Mouse (Mus musculus) Muller cell, postnatal 12 days (primary cell): ENCODE data around the gene Gm21996.
"Not testable (repeated sequence)": the region's sequence is repeated elsewhere in the genome, so short reads cannot be mapped to it uniquely, and the experiment has no call there.

Source experiments
- DNase-seq: peaks from one replicate; pipeline ENCODE4 v3.0.0-alpha.2; 2015; ENCODE audit errors: inconsistent ontology term

Gene Gm21996

DNA sequence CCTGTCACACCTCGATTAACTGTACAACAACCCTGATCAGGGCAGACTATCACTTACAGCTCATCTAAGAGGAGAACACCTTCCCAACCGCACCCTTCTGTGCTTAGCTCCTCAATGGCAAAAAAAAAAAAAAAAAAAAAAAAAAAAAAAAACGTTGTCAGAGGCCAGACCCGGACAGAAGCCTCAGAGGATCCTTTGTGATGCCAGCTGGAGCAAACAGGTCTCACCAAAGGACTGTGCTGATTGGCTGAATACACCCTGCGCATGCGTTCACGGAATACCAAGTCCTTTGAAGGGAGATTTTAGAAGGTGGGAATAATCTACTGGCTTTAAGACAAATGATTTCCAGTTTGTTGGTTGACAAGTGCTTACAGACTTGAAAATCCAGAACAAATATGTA lies at the start of gene Gm21996:
TSS of gene Gm21996 (minus strand) at position 101 of the 400 bp plus-strand sequence.
- not testable (repeated sequence) for DNase-seq
